Mouse (Mus musculus): ENCODE results near the gene Ulk4.
A peak's percentile ranks its signal among the peaks of the same experiment; 100 is the strongest.
"Not testable (repeated sequence)": the region's sequence is repeated elsewhere in the genome, so short reads cannot be mapped to it uniquely, and the experiment has no call there.

Gene Ulk4

GRCm38 (mm10) chr9:121058538-121058937 lies 218.5 kb downstream of the Ulk4 start:
- DNase-seq, result no peak

GRCm38 (mm10) chr9:121058116-121058515 lies 218.9 kb downstream of the Ulk4 start:
- no peak for DNase-seq

- peak; percentile 18 for DNase-seq
Observed at GRCm38 (mm10) chr9:121057401-121057800, 219.6 kb downstream of the Ulk4 start.

- DNase-seq, result no peak
Observed at GRCm38 (mm10) chr9:121056526-121056925, 220.5 kb downstream of the Ulk4 start.

GRCm38 (mm10) chr9:121056036-121056435 lies 221.0 kb downstream of the Ulk4 start:
- DNase-seq, result no peak

- not testable (repeated sequence) for DNase-seq
Observed at GRCm38 (mm10) chr9:121045657-121046056, 231.3 kb downstream of the Ulk4 start.

- no peak for DNase-seq
Observed at GRCm38 (mm10) chr9:121044471-121045206, 232.4 kb downstream of the Ulk4 start.

GRCm38 (mm10) chr9:121043021-121043420 lies 234.0 kb downstream of the Ulk4 start:
- DNase-seq, result no peak

GRCm38 (mm10) chr9:121038396-121038795 lies 238.6 kb downstream of the Ulk4 start:
- DNase-seq, result no peak

GRCm38 (mm10) chr9:121037975-121038374 lies 239.0 kb downstream of the Ulk4 start:
- DNase-seq, result no peak

- DNase-seq, result no peak
Observed at GRCm38 (mm10) chr9:121035296-121035695, 241.7 kb downstream of the Ulk4 start.

- DNase-seq, result no peak
Observed at GRCm38 (mm10) chr9:121033596-121033995, 243.4 kb downstream of the Ulk4 start.

- DNase-seq, result no peak
Observed at GRCm38 (mm10) chr9:121032322-121032964, 244.6 kb downstream of the Ulk4 start.

- no peak for DNase-seq
Observed at GRCm38 (mm10) chr9:121030949-121031348, 246.0 kb downstream of the Ulk4 start.

- peak; percentile 54 for DNase-seq
Observed at GRCm38 (mm10) chr9:121029786-121030185, 247.2 kb downstream of the Ulk4 start.

- DNase-seq, result peak; percentile 42
Observed at GRCm38 (mm10) chr9:121023526-121024264, 253.3 kb downstream of the Ulk4 start.

GRCm38 (mm10) chr9:121020360-121020759 lies 256.6 kb downstream of the Ulk4 start:
- no peak for DNase-seq

- DNase-seq, result no peak
Observed at GRCm38 (mm10) chr9:121019932-121020331, 257.1 kb downstream of the Ulk4 start.

GRCm38 (mm10) chr9:121018524-121019315 lies 258.3 kb downstream of the Ulk4 start:
- DNase-seq, result no peak

GRCm38 (mm10) chr9:121015810-121016502 lies 261.0 kb downstream of the Ulk4 start:
- no peak for DNase-seq

- peak; percentile 46 for DNase-seq
Observed at GRCm38 (mm10) chr9:121011540-121011939, 265.5 kb downstream of the Ulk4 start.

- DNase-seq, result peak; percentile 55
Observed at GRCm38 (mm10) chr9:121010544-121010943, 266.5 kb downstream of the Ulk4 start.

Measured in thymus, postnatal 14 days (tissue).